Mouse (Mus musculus): ENCODE measurements around the gene Igfbp2. TPM values are rescaled to one million over a fixed set of nuclear protein-coding genes. Genes with fewer than 3 reads are reported as not detected.

Igfbp2 gene
- polyA plus RNA-seq, 1 experiment from 2014 or later: 50.5 TPM

- Histone ChIP-seq H3K36me3 (ENCODE audit: control insufficient read depth, insufficient read depth, low read length) (no peaks in the 10 kb centered on the region), H3K9ac (ENCODE audit: low read depth, low read length) (no peak overlapping the region), H3K27ac (ENCODE audit: low read depth, low read length) (no peak overlapping the region), H3K9me3 (ENCODE audit: control insufficient read depth, low read length) (no peaks in the 10 kb centered on the region), H3K27me3 (replicated peaks; ENCODE audit: control insufficient read depth, insufficient read depth, low read length) (no peaks in the 10 kb centered on the region), H3K4me2 (no peak overlapping the region), H3K4me3 (ENCODE audit: low read depth, low read length) (no peak overlapping the region), H3K4me1 (replicated peaks; ENCODE audit: control insufficient read depth, insufficient read depth, low read length) (no peaks in the 10 kb centered on the region)
- ATAC-seq (replicated peaks; ENCODE audit: low FRiP score): no peak
- 79% methylated on average over 7 of the region's 7 CpGs for WGBS
- DNase-seq (ENCODE audit: low spot score): no peak
Observed at GRCm38 (mm10) chr1:72809951-72810675, 14.2 kb upstream of the Igfbp2 start.

GRCm38 (mm10) chr1:72811061-72811460, 13.2 kb upstream of the Igfbp2 start:
- H3K27ac ChIP-seq (ENCODE audit: low read depth, low read length): no peak overlapping the region
- no peak for DNase-seq (ENCODE audit: low spot score)
- no peaks in the 10 kb centered on the region for H3K27me3 ChIP-seq (replicated peaks; ENCODE audit: control insufficient read depth, insufficient read depth, low read length)
- 87% methylated on average over 3 of the region's 3 CpGs for WGBS
- no peak for ATAC-seq (replicated peaks; ENCODE audit: low FRiP score)
- H3K4me3 ChIP-seq (ENCODE audit: low read depth, low read length): no peak overlapping the region
- no peaks in the 10 kb centered on the region for H3K4me1 ChIP-seq (replicated peaks; ENCODE audit: control insufficient read depth, insufficient read depth, low read length)
- H3K9me3 ChIP-seq (ENCODE audit: control insufficient read depth, low read length): no peaks in the 10 kb centered on the region
- no peaks in the 10 kb centered on the region for H3K36me3 ChIP-seq (ENCODE audit: control insufficient read depth, insufficient read depth, low read length)
- H3K9ac ChIP-seq (ENCODE audit: low read depth, low read length): no peak overlapping the region
- no peak overlapping the region for H3K4me2 ChIP-seq

GRCm38 (mm10) chr1:72813089-72813638, 11.1 kb upstream of the Igfbp2 start:
- Histone ChIP-seq H3K9me3 (ENCODE audit: control insufficient read depth, low read length) (no peaks in the 10 kb centered on the region), H3K4me2 (no peak overlapping the region), H3K36me3 (ENCODE audit: control insufficient read depth, insufficient read depth, low read length) (no peaks in the 10 kb centered on the region), H3K9ac (ENCODE audit: low read depth, low read length) (no peak overlapping the region), H3K4me1 (replicated peaks; ENCODE audit: control insufficient read depth, insufficient read depth, low read length) (no peaks in the 10 kb centered on the region), H3K4me3 (ENCODE audit: low read depth, low read length) (no peak overlapping the region), H3K27ac (ENCODE audit: low read depth, low read length) (no peak overlapping the region), H3K27me3 (replicated peaks; ENCODE audit: control insufficient read depth, insufficient read depth, low read length) (no peaks in the 10 kb centered on the region)
- ATAC-seq (replicated peaks; ENCODE audit: low FRiP score) (no peak), DNase-seq (ENCODE audit: low spot score) (no peak)
- 52% methylated on average over 5 of the region's 5 CpGs for WGBS

- ATAC-seq (replicated peaks; ENCODE audit: low FRiP score): no peak
- DNase-seq (ENCODE audit: low spot score): no peak
- H3K27ac ChIP-seq (ENCODE audit: low read depth, low read length): no peak overlapping the region
- H3K4me3 ChIP-seq (ENCODE audit: low read depth, low read length): no peak overlapping the region
- H3K4me2 ChIP-seq: no peak overlapping the region
- H3K4me1 ChIP-seq (replicated peaks; ENCODE audit: control insufficient read depth, insufficient read depth, low read length): no peaks in the 10 kb centered on the region
- no peaks in the 10 kb centered on the region for H3K36me3 ChIP-seq (ENCODE audit: control insufficient read depth, insufficient read depth, low read length)
- H3K27me3 ChIP-seq (replicated peaks; ENCODE audit: control insufficient read depth, insufficient read depth, low read length): no peaks in the 10 kb centered on the region
- H3K9me3 ChIP-seq (ENCODE audit: control insufficient read depth, low read length): no peaks in the 10 kb centered on the region
- H3K9ac ChIP-seq (ENCODE audit: low read depth, low read length): no peak overlapping the region
- 13% methylated on average over 6 of the region's 6 CpGs for WGBS
Observed at GRCm38 (mm10) chr1:72813639-72814403, 10.5 kb upstream of the Igfbp2 start.

- Histone ChIP-seq H3K27me3 (replicated peaks; ENCODE audit: control insufficient read depth, insufficient read depth, low read length) (no peaks in the 10 kb centered on the region), H3K4me2 (no peak overlapping the region), H3K4me1 (replicated peaks; ENCODE audit: control insufficient read depth, insufficient read depth, low read length) (no peaks in the 10 kb centered on the region), H3K27ac (ENCODE audit: low read depth, low read length) (no peak overlapping the region), H3K4me3 (ENCODE audit: low read depth, low read length) (no peak overlapping the region), H3K9me3 (ENCODE audit: control insufficient read depth, low read length) (no peaks in the 10 kb centered on the region), H3K36me3 (ENCODE audit: control insufficient read depth, insufficient read depth, low read length) (no peaks in the 10 kb centered on the region), H3K9ac (ENCODE audit: low read depth, low read length) (no peak overlapping the region)
- no peak for ATAC-seq (replicated peaks; ENCODE audit: low FRiP score)
- DNase-seq (ENCODE audit: low spot score): no peak
- 69% methylated on average over 5 of the region's 5 CpGs for WGBS
Observed at GRCm38 (mm10) chr1:72815184-72815583, 9.1 kb upstream of the Igfbp2 start.

GRCm38 (mm10) chr1:72815616-72816015, 8.7 kb upstream of the Igfbp2 start:
- no peaks in the 10 kb centered on the region for H3K4me1 ChIP-seq (replicated peaks; ENCODE audit: control insufficient read depth, insufficient read depth, low read length)
- DNase-seq (ENCODE audit: low spot score) (no peak), ATAC-seq (replicated peaks; ENCODE audit: low FRiP score) (no peak)
- no peak overlapping the region for H3K4me3 ChIP-seq (ENCODE audit: low read depth, low read length)
- H3K36me3 ChIP-seq (ENCODE audit: control insufficient read depth, insufficient read depth, low read length): no peaks in the 10 kb centered on the region
- no peaks in the 10 kb centered on the region for H3K9me3 ChIP-seq (ENCODE audit: control insufficient read depth, low read length)
- H3K27ac ChIP-seq (ENCODE audit: low read depth, low read length): no peak overlapping the region
- no peaks in the 10 kb centered on the region for H3K27me3 ChIP-seq (replicated peaks; ENCODE audit: control insufficient read depth, insufficient read depth, low read length)
- H3K9ac ChIP-seq (ENCODE audit: low read depth, low read length): no peak overlapping the region
- WGBS: 59% methylated on average over 3 of the region's 3 CpGs
- no peak overlapping the region for H3K4me2 ChIP-seq

- no peak for ATAC-seq (replicated peaks; ENCODE audit: low FRiP score)
- 75% methylated on average over 6 of the region's 6 CpGs for WGBS
- peaks cover 22% of the 10 kb centered on the region for H3K27me3 ChIP-seq (replicated peaks; ENCODE audit: control insufficient read depth, insufficient read depth, low read length)
Observed at GRCm38 (mm10) chr1:72819995-72820394, 4.3 kb upstream of the Igfbp2 start.

GRCm38 (mm10) chr1:72822893-72823292, 1.4 kb upstream of the Igfbp2 start:
- DNase-seq (ENCODE audit: low spot score) (no peak), ATAC-seq (replicated peaks; ENCODE audit: low FRiP score) (no peak)
- peaks cover 47% of the 10 kb centered on the region for H3K27me3 ChIP-seq (replicated peaks; ENCODE audit: control insufficient read depth, insufficient read depth, low read length)
- no peaks in the 10 kb centered on the region for H3K9me3 ChIP-seq (ENCODE audit: control insufficient read depth, low read length)
- no peak overlapping the region for H3K4me3 ChIP-seq (ENCODE audit: low read depth, low read length)
- 71% methylated on average over 10 of the region's 10 CpGs for WGBS
- peaks cover 3% of the 10 kb centered on the region; the same call in 1 of the 2 replicates for H3K4me1 ChIP-seq (replicated peaks; ENCODE audit: control insufficient read depth, insufficient read depth, low read length)
- H3K9ac ChIP-seq (ENCODE audit: low read depth, low read length): no peak overlapping the region
- no peaks in the 10 kb centered on the region for H3K36me3 ChIP-seq (ENCODE audit: control insufficient read depth, insufficient read depth, low read length)
- no peak overlapping the region for H3K27ac ChIP-seq (ENCODE audit: low read depth, low read length)
- no peak overlapping the region for H3K4me2 ChIP-seq

More at GRCm38 (mm10) chr1:72819995-72820394, 4.3 kb upstream of the Igfbp2 start:
- Histone ChIP-seq H3K9me3 (ENCODE audit: control insufficient read depth, low read length) (no peaks in the 10 kb centered on the region), H3K4me1 (replicated peaks; ENCODE audit: control insufficient read depth, insufficient read depth, low read length) (0 out of 2 replicates have a peak, but pooled peaks cover 2% of the 10 kb centered on the region), H3K9ac (ENCODE audit: low read depth, low read length) (no peak overlapping the region), H3K4me3 (ENCODE audit: low read depth, low read length) (no peak overlapping the region), H3K36me3 (ENCODE audit: control insufficient read depth, insufficient read depth, low read length) (no peaks in the 10 kb centered on the region), H3K4me2 (no peak overlapping the region), H3K27ac (ENCODE audit: low read depth, low read length) (no peak overlapping the region)
- DNase-seq (ENCODE audit: low spot score): no peak
